Mouse (Mus musculus) hindbrain, embryonic 10.5 days (tissue): Measurements from ENCODE around the gene Mettl24. TPM values are rescaled to one million over a fixed set of nuclear protein-coding genes. Genes with fewer than 3 reads are reported as not detected.
"Not testable (repeated sequence)": the region's sequence is repeated elsewhere in the genome, so short reads cannot be mapped to it uniquely, and the experiment has no call there.

Source experiments
- DNase-seq: peaks from one replicate; pipeline ENCODE4 v3.0.0-alpha.2; 2017; ENCODE audit warnings: low spot score
- H3K27ac ChIP-seq: fragments of 300-500 bp; sonication (generic); 2 replicates; pipeline ENCODE4 v1.5.1; 2016; ENCODE audit warnings: mild to moderate bottlenecking, moderate library complexity
- H3K27me3 ChIP-seq: fragments of 300-500 bp; sonication (generic); 2 replicates; pipeline ENCODE4 v1.6.1; 2016; ENCODE audit warnings: mild to moderate bottlenecking; ENCODE audit not compliant: poor library complexity, insufficient read depth, severe bottlenecking
- H3K36me3 ChIP-seq: fragments of 300-500 bp; sonication (generic); 2 replicates; pipeline ENCODE4 v1.6.1; 2016; ENCODE audit warnings: mild to moderate bottlenecking, moderate library complexity
- H3K4me1 ChIP-seq: fragments of 300-500 bp; sonication (generic); replicated peaks from 2 replicates; pipeline ENCODE4 v1.6.1; 2016; ENCODE audit warnings: mild to moderate bottlenecking
- H3K4me3 ChIP-seq: fragments of 300-500 bp; sonication (generic); 2 replicates; pipeline ENCODE4 v1.5.1; 2016; ENCODE audit warnings: mild to moderate bottlenecking, moderate library complexity
- H3K9me3 ChIP-seq: fragments of 300-500 bp; sonication (generic); 2 replicates; pipeline ENCODE4 v1.6.1; 2016; ENCODE audit warnings: mild to moderate bottlenecking, moderate library complexity
- WGBS: fragments of 180-500 bp; shearing (Covaris S2); methylation state at CpG from one replicate; pipeline ENCODE4 v1.1.7; 2016; 5-methylcytosine and 5-hydroxymethylcytosine counted together
- polyA plus RNA-seq: library from polyadenylated mRNA; unstranded; fragments of >200 nt; fragmentation: Nextera tagmentation; extraction: Ambion mirVana; gene quantifications from 2 replicates; pipeline ENCODE4 v1.2.1, GENCODE M21; 2016

Mettl24 gene
- polyA plus RNA-seq, 1 experiment from 2014 or later, result 1.4 TPM

- Histone ChIP-seq H3K36me3 (no peaks in the 10 kb centered on the region), H3K27me3 (no peaks in the 10 kb centered on the region), H3K9me3 (no peaks in the 10 kb centered on the region), H3K4me1 (no peaks in the 10 kb centered on the region), H3K27ac (no peak overlapping the region), H3K4me3 (no peak overlapping the region)
- DNase-seq, result no peak
- 85% methylated on average over 1 of the region's 1 CpGs for WGBS
Observed at GRCm38 (mm10) chr10:40805221-40805620, 122.1 kb downstream of the Mettl24 start.

- Histone ChIP-seq H3K27ac (no peak overlapping the region), H3K36me3 (no peaks in the 10 kb centered on the region), H3K4me1 (no peaks in the 10 kb centered on the region), H3K4me3 (no peak overlapping the region), H3K27me3 (0 out of 2 replicates have a peak, but pooled peaks cover 3% of the 10 kb centered on the region), H3K9me3 (no peaks in the 10 kb centered on the region)
- WGBS, result 83% methylated on average over 4 of the region's 4 CpGs
- no peak for DNase-seq
Observed at GRCm38 (mm10) chr10:40806221-40806620, 123.1 kb downstream of the Mettl24 start.

- H3K4me1 ChIP-seq, H3K27ac ChIP-seq, DNase-seq, H3K9me3 ChIP-seq, H3K4me3 ChIP-seq, H3K36me3 ChIP-seq, H3K27me3 ChIP-seq: not testable (repeated sequence)
- 25% methylated on average over 5 of the region's 5 CpGs for WGBS
Observed at GRCm38 (mm10) chr10:40809411-40809910, 126.4 kb downstream of the Mettl24 start.

GRCm38 (mm10) chr10:40813627-40814026 lies 130.5 kb downstream of the Mettl24 start:
- Histone ChIP-seq H3K27ac (no peak overlapping the region), H3K9me3 (no peaks in the 10 kb centered on the region), H3K4me1 (no peaks in the 10 kb centered on the region), H3K36me3 (no peaks in the 10 kb centered on the region), H3K27me3 (0 out of 2 replicates have a peak, but pooled peaks cover 3% of the 10 kb centered on the region), H3K4me3 (no peak overlapping the region)
- no peak for DNase-seq
- WGBS, result 70% methylated on average over 4 of the region's 4 CpGs

- H3K27me3 ChIP-seq, result no peaks in the 10 kb centered on the region
- H3K9me3 ChIP-seq, result no peaks in the 10 kb centered on the region
- H3K4me3 ChIP-seq, result no peak overlapping the region
- 59% methylated on average over 6 of the region's 6 CpGs for WGBS
- H3K4me1 ChIP-seq, result no peaks in the 10 kb centered on the region
- DNase-seq, result no peak
- no peak overlapping the region for H3K27ac ChIP-seq
- no peaks in the 10 kb centered on the region for H3K36me3 ChIP-seq
Observed at GRCm38 (mm10) chr10:40816471-40816870, 133.4 kb downstream of the Mettl24 start.

DNA sequence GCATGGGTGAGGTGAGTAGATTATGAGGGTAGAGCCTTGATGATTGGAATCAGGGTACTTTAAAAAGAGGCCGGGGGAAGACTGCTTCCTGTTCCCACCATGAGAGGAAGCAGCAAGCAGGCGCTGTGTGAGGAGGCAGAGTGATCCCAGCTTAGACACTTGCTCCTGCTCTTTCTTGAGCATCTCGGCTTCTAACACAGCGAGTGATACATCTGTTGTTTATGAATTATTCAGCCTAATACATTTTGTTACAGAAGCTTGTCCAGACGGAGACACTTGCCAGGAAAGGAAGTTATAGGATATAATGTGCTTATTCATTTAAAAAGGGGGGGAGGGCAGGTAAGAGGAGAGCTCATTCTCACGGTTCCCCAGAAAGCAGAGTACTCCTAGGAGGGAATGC lies 142.9 kb downstream of the Mettl24 start:
- no peak overlapping the region for H3K4me3 ChIP-seq
- no peak for DNase-seq
- no peaks in the 10 kb centered on the region for H3K27me3 ChIP-seq
- H3K27ac ChIP-seq, result no peak overlapping the region
- H3K9me3 ChIP-seq, result no peaks in the 10 kb centered on the region
- H3K4me1 ChIP-seq, result no peaks in the 10 kb centered on the region
- 84% methylated on average over 6 of the region's 6 CpGs for WGBS
- peaks cover 23% of the 10 kb centered on the region for H3K36me3 ChIP-seq

GRCm38 (mm10) chr10:40827706-40828105 lies 144.6 kb downstream of the Mettl24 start:
- Histone ChIP-seq H3K9me3 (no peaks in the 10 kb centered on the region), H3K36me3 (peaks cover 36% of the 10 kb centered on the region), H3K27ac (no peak overlapping the region), H3K4me3 (no peak overlapping the region), H3K4me1 (no peaks in the 10 kb centered on the region), H3K27me3 (no peaks in the 10 kb centered on the region)
- no peak for DNase-seq
- WGBS, result 92% methylated on average over 4 of the region's 4 CpGs

DNA sequence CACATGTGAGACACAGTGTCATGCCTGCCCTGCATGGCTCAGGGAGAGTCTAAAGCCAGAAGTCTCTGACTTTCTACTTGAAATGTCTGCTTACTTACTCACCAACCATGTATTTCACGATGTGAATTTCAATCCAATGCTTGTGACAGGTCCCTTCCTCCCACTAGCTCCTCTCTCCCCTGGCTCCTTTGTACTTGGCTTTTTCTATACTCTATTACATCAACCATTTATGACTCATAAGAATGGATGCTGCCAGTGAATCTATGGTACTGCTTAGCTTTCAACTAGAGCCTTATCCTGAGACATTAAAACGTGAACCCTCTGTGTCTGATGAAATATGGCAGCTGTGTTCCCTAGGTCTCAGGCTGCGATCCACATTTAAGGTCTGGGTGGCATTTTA lies 147.2 kb downstream of the Mettl24 start:
- Histone ChIP-seq H3K4me3 (no peak overlapping the region), H3K27ac (no peak overlapping the region), H3K36me3 (peaks cover 60% of the 10 kb centered on the region), H3K9me3 (no peaks in the 10 kb centered on the region), H3K27me3 (no peaks in the 10 kb centered on the region), H3K4me1 (no peaks in the 10 kb centered on the region)
- DNase-seq, result no peak
- 90% methylated on average over 3 of the region's 3 CpGs for WGBS

- H3K36me3 ChIP-seq, result peaks cover 67% of the 10 kb centered on the region
- H3K27ac ChIP-seq, result no peak overlapping the region
Observed at GRCm38 (mm10) chr10:40831267-40831666, 148.2 kb downstream of the Mettl24 start.

DNA sequence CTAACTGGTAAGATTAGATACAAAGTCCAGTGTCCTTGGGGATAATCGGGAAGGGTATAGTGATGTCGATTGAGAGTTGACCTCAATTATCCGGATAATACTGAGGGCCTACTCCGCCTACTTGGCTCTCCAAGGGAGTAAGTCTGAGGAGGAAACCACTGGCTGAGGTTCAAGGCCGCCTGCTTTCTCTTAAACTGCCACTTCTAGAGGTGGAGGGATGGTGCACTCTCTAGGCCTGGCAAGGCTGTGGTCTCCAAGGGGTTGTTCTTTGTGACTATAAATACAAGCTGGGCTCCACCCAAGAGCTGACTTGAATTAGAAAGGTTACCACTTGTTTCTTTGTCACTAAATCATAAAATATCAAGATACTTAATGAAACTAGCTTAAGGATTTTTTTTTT lies 157.0 kb downstream of the Mettl24 start:
- 88% methylated on average over 5 of the region's 5 CpGs for WGBS
- Histone ChIP-seq H3K27me3 (no peaks in the 10 kb centered on the region), H3K27ac (no peak overlapping the region), H3K9me3 (no peaks in the 10 kb centered on the region), H3K36me3 (peaks cover 84% of the 10 kb centered on the region), H3K4me3 (no peak overlapping the region), H3K4me1 (0 out of 2 replicates have a peak, but pooled peaks cover 5% of the 10 kb centered on the region)
- no peak for DNase-seq

More at GRCm38 (mm10) chr10:40831267-40831666, 148.2 kb downstream of the Mettl24 start:
- no peaks in the 10 kb centered on the region for H3K27me3 ChIP-seq
- no peaks in the 10 kb centered on the region for H3K9me3 ChIP-seq
- H3K4me1 ChIP-seq, result no peaks in the 10 kb centered on the region
- H3K4me3 ChIP-seq, result no peak overlapping the region
- WGBS, result 91% methylated on average over 7 of the region's 7 CpGs
- no peak for DNase-seq

DNA sequence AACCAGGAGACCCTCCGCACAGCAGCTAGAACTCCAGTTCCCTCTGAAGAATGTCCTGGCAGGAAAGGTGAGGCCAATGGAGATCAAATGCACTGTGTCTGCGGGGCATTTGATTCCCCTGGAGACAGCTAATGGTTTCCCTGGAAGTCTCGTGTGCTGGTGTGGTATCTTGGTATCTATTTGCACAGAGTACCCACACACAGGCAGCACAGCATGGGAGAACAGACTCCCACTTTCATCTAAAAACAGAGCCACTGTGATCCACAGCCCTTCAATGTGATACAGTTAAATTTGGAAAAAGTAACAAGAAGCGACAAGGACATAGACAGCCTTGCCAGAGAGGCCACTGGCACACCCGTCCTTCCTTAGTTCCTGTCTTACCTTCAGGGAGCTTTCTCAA lies 160.8 kb downstream of the Mettl24 start:
- no peak for DNase-seq
- 80% methylated on average over 5 of the region's 5 CpGs for WGBS
- Histone ChIP-seq H3K36me3 (peaks cover 86% of the 10 kb centered on the region), H3K4me3 (no peak overlapping the region), H3K9me3 (no peaks in the 10 kb centered on the region), H3K27me3 (no peaks in the 10 kb centered on the region), H3K4me1 (0 out of 2 replicates have a peak, but pooled peaks cover 5% of the 10 kb centered on the region), H3K27ac (no peak overlapping the region)

DNA sequence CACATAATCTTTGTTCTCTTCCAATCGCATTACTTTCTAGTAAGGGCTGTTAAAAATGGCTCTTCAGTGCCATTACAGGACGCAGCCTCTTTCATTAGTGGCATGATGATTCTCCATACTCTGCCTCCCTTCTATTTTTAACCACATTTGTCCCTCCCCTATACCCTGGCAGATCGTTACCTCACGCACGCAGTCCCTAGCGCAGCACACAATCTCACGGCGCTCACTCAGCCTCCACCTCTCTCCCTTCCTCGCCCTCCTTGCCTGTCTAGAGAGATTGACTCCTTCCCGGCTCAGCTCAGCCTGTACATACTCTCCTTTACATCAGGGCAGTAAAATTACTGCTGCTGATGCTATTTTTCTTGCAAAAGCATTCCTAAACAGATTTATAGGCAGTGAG lies 161.5 kb downstream of the Mettl24 start:
- no peak for DNase-seq
- Histone ChIP-seq H3K9me3 (no peaks in the 10 kb centered on the region), H3K4me3 (no peak overlapping the region), H3K36me3 (peaks cover 88% of the 10 kb centered on the region), H3K27me3 (no peaks in the 10 kb centered on the region), H3K4me1 (0 out of 2 replicates have a peak, but pooled peaks cover 5% of the 10 kb centered on the region), H3K27ac (no peak overlapping the region)
- WGBS, result 91% methylated on average over 10 of the region's 10 CpGs

DNA sequence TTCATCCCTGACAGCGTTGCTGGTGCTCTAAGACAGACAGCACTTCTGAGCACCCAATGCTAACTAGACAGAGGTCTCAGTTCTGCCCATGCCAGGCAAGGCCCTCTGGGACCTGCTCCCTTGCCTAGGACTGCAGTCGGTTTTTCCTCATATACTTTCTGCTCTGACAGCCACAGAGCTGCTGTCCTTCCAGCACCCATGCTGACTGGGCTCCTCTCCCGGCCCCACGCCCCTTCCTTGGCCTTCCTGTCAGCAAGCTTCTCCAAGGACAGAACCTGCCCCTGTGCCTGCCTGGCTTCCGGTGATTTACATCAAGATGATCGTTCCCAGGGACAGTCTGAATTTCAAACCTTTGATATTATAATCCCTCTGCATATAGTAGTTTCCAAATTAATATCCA lies 162.5 kb downstream of the Mettl24 start:
- no peak for DNase-seq
- peaks cover 86% of the 10 kb centered on the region for H3K36me3 ChIP-seq
- no peaks in the 10 kb centered on the region for H3K27me3 ChIP-seq
- no peak overlapping the region for H3K4me3 ChIP-seq
- H3K9me3 ChIP-seq, result no peaks in the 10 kb centered on the region
- H3K4me1 ChIP-seq, result 0 out of 2 replicates have a peak, but pooled peaks cover 5% of the 10 kb centered on the region
- 89% methylated on average over 6 of the region's 6 CpGs for WGBS
- no peak overlapping the region for H3K27ac ChIP-seq
